Mouse (Mus musculus) heart, postnatal 36 days (tissue): ENCODE data around the gene Mrc2. TPM values are rescaled to one million over a fixed set of nuclear protein-coding genes. Genes with fewer than 3 reads are reported as not detected.

Experiments
- DNase-seq, 2 experiments: peaks; one replicate each; pipeline ENCODE4 v3.0.0; 2021 to 2022
- intact Hi-C: fragments of 180-260 bp; cut with DNase I; formaldehyde crosslinking; loops from one replicate; pipeline ENCODE4 v1.15.1; 2025
- total RNA-seq, 2 experiments: library from RNA; stranded (reverse); gene quantifications; 2 replicates each; pipeline ENCODE4 v1.2.3; 2021

Gene Mrc2
- total RNA-seq, 2 experiments from 2014 or later, result 18.4 to 20.3 TPM

DNA sequence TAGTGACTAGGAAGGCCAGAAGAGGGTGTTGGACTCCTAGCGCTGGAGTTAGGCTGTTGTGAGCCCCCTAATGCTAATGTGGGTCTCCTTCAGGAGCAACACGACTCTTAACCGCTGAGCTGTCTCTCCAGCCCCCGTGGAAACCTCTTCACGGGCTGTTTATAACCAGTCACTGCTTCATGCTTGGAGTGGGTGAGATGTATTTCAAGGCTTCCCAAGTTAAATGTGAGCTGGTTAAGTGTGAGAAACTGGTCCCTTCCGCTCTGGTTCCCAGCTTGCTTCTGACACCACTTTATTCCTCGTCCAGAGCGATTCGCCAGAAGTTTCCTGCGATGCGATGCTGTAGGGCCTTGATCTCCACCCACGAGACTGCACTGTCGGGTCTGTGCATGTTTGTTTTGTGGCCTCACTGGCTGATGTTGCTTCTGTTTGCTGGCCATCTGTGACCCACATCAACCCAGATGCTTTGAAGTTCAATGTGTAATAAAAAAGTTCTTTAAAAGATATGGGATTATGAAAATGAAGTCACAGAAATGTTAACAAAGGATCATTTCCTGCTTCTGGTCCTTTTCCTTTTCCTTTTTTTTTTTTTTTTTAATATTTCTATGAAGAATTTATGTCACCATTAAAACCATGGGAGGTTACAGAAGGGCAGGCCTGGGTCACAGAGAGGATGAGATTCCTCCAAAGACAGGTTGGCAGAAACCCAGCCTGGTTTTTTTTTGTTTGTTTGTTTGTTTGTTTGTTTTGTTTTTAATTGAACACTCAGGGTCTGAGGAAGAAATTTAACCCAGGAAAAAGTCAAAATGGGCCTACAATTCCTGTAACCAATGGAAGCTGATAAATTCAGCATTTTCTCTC, 77.3 kb downstream of the Mrc2 start:
- intact Hi-C loops, result loop anchor here (2.0 kb wide), 1 partner anchor 47 kb away; no protein-coding TSS in a partner anchor
- no peak for DNase-seq

DNA sequence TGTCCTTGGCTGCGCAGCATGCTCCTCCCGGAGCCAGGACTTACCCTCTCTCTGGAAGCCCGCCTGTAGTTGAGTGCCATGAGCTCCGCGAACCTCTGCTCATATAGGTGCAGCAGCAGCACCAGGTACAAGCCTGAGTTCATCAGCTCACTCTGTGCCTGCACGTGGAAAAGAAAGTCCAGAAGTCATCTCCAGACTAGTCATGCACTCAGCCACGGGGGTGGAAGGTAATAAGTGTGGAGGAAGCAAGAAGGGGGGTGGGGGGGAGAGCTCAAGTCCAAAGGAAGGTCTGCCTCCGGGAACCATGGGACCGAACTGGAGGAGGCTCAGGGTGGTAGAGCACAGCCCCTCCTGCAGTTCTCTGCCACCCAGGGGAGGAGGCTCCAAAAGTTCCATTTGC, 79.4 kb downstream of the Mrc2 start:
- intact Hi-C loops, result loop anchor here (2.0 kb wide), 1 partner anchor 45 kb away; no protein-coding TSS in a partner anchor
- no peak for DNase-seq

DNA sequence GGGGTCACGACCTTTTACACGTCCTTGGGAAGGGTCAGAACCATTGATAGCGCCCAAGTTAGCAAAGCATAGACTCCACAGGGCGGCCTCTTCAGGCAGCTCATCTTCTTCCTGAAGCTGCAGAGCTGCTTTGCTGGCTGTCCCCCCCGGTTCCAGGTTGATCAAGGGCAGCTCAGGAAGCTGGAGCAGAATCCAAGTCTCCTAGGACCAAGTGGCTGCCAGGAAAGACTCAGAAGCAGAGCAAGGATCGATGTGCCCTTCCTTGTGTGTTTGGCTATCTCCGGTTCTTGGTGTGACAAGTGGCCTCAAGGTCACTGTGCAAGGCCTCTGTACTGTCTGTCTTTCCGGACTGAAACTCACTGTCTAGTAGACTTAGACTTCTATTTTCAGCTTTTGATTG, 81.4 kb downstream of the Mrc2 start:
- intact Hi-C loops, result no loop called here
- no peak for DNase-seq

DNA sequence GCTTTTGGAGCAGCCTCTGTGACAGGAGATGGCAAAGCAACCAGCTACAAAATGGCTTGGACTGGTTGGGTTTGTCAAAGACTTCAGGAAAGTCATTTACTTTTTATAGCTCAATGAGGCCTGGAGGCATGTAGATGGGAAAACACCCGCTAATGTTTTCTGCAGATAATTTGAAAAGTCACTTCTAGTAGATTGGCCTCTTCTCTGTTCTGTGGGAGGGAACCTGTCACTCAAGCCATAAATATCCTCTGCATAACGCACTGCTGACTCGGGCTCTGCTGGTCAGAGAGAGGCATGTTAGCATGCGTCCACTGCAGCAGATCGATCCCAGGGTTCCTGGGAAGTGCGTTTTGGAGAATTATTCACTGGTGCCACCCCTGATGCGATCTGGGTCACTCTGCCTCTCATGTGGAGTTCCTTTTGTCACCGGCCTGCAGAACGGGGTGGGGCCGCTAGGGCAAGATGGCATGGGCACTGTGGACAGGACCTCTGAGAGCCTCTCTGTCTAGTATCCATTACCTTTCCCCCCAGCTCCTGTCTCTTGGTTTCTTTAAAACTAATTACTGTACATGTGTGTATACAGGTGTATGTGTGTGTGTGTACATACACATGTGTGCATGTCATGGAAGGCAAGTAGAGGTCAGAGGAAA, 82.2 kb downstream of the Mrc2 start:
- DNase-seq, result no peak
- intact Hi-C loops, result no loop called here

DNA sequence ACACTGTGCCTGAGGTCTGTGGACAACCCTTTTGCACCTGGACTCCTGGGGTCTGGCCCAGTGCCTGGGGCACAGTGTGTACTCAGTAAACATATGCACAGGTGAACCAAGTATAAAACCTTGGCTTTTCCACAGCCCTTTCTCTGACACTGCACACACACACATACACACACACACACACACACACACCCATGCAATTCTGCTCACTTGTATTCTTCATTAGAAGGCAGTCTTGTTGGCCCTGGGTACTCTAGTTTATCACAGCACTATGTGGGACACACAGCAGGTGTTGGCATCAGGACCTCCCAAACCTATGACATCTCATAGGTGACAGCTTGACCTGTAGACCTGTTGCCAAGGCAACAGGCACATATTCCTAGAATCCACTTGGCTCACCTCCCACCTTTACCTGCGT, 83.4 kb downstream of the Mrc2 start:
- intact Hi-C loops, result no loop called here
- DNase-seq, result no peak

DNA sequence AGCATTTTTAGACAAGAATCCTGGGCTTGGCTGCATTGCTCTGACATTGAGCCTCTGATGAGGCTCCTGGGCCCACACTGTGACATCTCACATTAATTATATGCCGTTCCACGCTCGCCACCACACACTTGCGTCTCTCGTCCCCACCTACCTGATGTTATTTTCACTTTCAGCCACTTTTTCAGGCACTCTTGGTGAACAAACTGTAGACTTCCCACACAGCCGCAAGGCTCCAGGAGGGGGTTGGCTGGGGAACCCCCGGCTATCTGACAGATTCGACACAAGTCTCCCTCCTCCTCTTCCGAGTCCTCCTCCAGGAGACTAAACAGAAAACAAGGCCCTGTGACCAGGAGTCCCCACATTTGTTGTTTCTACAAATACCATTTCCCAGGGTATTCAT, 92.8 kb downstream of the Mrc2 start:
- no peak for DNase-seq
- intact Hi-C loops, result no loop called here

DNA sequence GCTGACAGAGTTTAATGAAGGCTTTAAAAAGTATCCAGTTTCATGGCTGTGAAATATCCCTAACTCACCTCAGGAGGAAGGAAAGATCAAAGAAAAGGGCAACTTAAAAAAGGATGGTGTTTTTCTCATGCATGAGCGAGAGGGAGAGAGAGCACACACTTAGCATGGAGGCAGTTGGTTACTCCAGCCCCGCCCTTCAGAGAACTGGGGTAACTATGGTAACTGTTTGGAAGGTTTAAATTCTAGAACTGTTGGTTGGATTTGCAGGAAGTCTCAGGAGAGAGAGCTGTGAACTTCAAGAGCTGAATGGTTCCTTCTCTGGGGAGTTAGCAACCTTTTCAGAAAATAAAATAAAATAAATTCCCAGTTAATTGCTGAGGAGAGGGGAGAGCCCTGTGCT, 96.2 kb downstream of the Mrc2 start:
- intact Hi-C loops, result no loop called here
- DNase-seq, result no peak

DNA sequence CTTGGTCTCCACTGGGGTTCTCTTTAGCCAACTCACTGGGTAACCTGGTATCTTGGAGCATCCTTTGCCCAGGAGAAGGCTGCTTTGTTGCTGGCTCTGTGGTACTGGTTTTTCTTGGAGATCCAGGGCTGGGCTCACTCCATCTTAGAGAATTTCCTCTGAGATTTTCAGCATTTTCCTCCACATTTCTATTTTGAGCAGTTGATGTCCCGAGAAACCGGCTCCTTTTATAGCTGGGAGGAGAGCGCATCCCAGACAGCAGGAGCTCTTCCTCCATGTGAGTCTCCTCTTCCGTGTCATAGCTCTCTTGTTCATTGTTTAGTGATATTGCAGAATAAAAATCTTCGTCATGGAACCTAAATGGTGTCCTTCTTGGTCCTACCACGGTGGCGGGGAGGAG, 97.8 kb downstream of the Mrc2 start:
- no peak for DNase-seq
- intact Hi-C loops, result no loop called here

Other genes with a start within 250 kb of the Mrc2 start
- gene Efcab3, start 229.1 kb upstream of the Mrc2 start, total RNA-seq, result not detected
- gene Mettl2, start 166.2 kb upstream of the Mrc2 start, total RNA-seq, result 10 to 100 TPM; 10.9 to 11.2 TPM
- not detected for gene Gm10842, start 145.8 kb upstream of the Mrc2 start, total RNA-seq
- gene Tlk2, start 113.8 kb upstream of the Mrc2 start, total RNA-seq, result 10 to 100 TPM; 39.6 to 41.2 TPM
- not detected for gene March10, start 164.1 kb downstream of the Mrc2 start, total RNA-seq